Mouse (Mus musculus) heart, adult 2 months (tissue): ENCODE results near the gene 4930590J08Rik.

Source experiments
- CTCF ChIP-seq: fragments of 200-600 bp; IDR thresholded peaks from 2 replicates; pipeline ENCODE4 v1.8.1; 2022; ENCODE audit warnings: antibody characterized with exemption, mild to moderate bottlenecking, moderate library complexity
- EP300 ChIP-seq: fragments of 200-500 bp; IDR thresholded peaks from 2 replicates; pipeline ENCODE4 v1.6.1; 2011; ENCODE audit warnings: low read depth, low read length, control low read depth; ENCODE audit not compliant: insufficient read depth
- POLR2A ChIP-seq: fragments of 200-500 bp; IDR thresholded peaks from 2 replicates; pipeline ENCODE4 v1.6.1; 2011; ENCODE audit warnings: mild to moderate bottlenecking, low read depth, low read length, control low read depth; ENCODE audit not compliant: insufficient read depth

DNA sequence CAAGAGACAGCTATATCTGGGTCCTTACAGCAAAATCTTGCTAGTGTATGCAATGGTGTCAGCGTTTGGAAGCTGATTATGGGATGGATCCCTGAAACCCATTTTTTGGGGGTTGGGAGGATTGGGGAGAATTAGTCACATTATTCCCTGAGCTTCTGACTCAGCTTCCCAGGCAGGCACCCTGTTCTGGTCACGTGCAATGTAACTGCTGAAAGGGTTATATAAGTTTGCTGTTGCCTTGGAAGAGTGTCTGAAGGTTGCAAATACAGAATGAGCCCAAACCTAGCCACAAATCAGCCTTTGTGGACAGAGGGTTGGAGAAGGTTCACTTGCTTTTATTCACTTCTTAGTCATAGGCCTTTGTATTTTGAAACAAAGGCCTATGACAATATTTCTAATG, 10.8 kb upstream of the 4930590J08Rik start:
- no peak for TF ChIP-seq POLR2A
- TF ChIP-seq CTCF: no peak
- no peak for TF ChIP-seq EP300
